Mouse (Mus musculus): ENCODE data around the gene Wbp4. TPM values are rescaled to one million over a fixed set of nuclear protein-coding genes. Genes with fewer than 3 reads are reported as not detected.

Gene Wbp4
- polyA plus RNA-seq, 1 experiment from 2014 or later, result 31.0 TPM

DNA sequence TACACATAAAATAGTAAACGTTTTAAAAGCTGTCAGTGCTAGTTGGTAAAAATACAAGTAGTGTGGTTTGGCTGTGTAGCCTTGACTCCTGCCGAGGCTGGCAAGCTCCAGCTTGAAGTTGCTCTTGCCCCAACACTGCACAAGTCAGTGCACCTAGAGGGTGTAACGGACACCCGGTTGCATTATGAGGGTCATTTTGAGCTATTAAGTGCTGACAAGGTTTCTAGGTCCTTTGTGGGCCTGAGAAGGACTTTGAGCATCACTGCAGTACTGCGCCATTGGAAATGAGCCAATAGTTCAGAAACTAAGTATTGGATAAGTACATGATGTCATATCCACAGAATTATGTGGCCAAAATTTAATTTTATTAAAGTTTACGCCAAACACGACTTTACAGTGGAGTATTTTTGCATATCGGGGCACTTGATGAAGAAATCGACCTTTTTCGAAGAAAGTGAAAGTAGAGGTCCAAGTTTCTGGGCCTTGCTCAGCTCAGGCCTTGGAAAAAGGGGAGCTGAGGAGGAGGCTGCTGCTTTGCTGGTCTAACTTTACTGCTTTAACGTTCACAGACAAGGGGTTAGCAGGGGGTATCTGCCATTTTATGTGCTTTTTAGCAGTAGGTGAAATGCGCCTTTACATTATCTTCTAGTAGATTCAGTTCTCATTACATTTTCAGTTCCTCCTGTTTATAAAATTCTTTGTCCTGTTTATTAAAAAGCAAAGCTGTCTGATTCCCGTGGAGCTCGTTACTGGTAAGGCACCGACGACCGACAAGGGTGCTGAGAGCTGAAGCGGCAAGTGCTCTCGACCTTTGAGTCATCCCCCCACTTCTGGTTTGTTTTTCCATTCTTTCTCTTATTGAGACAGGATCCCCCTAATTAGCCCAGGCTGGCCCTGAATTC is 37.7 kb upstream of the Wbp4 start:
- peak overlapping the region; percentile 12 for H3K4me2 ChIP-seq (replicated peaks; ENCODE audit: low read depth)
- H3K9me3 ChIP-seq (ENCODE audit: control insufficient read depth, low read length), result no peaks in the 10 kb centered on the region
- no peak for DNase-seq (ENCODE audit: low spot score)
- 56% methylated on average over 19 of the region's 19 CpGs for WGBS
- TF ChIP-seq EP300 (optimal IDR thresholded peaks at IDR 0.05) (no peak), CTCF (IDR thresholded peaks at IDR 0.05; ENCODE audit: low read depth) (no peak)
- no peak overlapping the region for H3K9ac ChIP-seq (ENCODE audit: low read length)
- 0 out of 2 replicates have a peak, but pooled peaks cover 2% of the 10 kb centered on the region for H3K4me1 ChIP-seq (replicated peaks; ENCODE audit: control insufficient read depth, insufficient read depth)
- H3K4me3 ChIP-seq (ENCODE audit: low read depth, low read length), result no peak overlapping the region
- H3K27ac ChIP-seq (replicated peaks), result peak overlapping the region; percentile 13; the same call in 1 of the 2 replicates
- no peaks in the 10 kb centered on the region for H3K36me3 ChIP-seq (ENCODE audit: control insufficient read depth, insufficient read depth, low read length)
- no peaks in the 10 kb centered on the region for H3K27me3 ChIP-seq (ENCODE audit: control insufficient read depth, insufficient read depth, low read length)
- no peak for ATAC-seq (ENCODE audit: low FRiP score, low TSS enrichment)

GRCm38 (mm10) chr14:79518123-79518522 is 36.8 kb upstream of the Wbp4 start:
- H3K4me2 ChIP-seq (replicated peaks; ENCODE audit: low read depth), result no peak overlapping the region
- ATAC-seq (ENCODE audit: low FRiP score, low TSS enrichment) (no peak), DNase-seq (ENCODE audit: low spot score) (no peak)
- no peaks in the 10 kb centered on the region for H3K9me3 ChIP-seq (ENCODE audit: control insufficient read depth, low read length)
- no peak overlapping the region for H3K9ac ChIP-seq (ENCODE audit: low read length)
- H3K36me3 ChIP-seq (ENCODE audit: control insufficient read depth, insufficient read depth, low read length), result no peaks in the 10 kb centered on the region
- H3K27ac ChIP-seq (replicated peaks), result no peak overlapping the region
- H3K4me3 ChIP-seq (ENCODE audit: low read depth, low read length), result no peak overlapping the region
- TF ChIP-seq EP300 (optimal IDR thresholded peaks at IDR 0.05) (no peak), CTCF (IDR thresholded peaks at IDR 0.05; ENCODE audit: low read depth) (no peak)
- H3K4me1 ChIP-seq (replicated peaks; ENCODE audit: control insufficient read depth, insufficient read depth), result 0 out of 2 replicates have a peak, but pooled peaks cover 2% of the 10 kb centered on the region
- H3K27me3 ChIP-seq (ENCODE audit: control insufficient read depth, insufficient read depth, low read length), result no peaks in the 10 kb centered on the region
- 58% methylated on average over 2 of the region's 2 CpGs for WGBS

GRCm38 (mm10) chr14:79517185-79517740 is 35.9 kb upstream of the Wbp4 start:
- Histone ChIP-seq H3K36me3 (ENCODE audit: control insufficient read depth, insufficient read depth, low read length) (no peaks in the 10 kb centered on the region), H3K4me2 (replicated peaks; ENCODE audit: low read depth) (peak overlapping the region; percentile 38), H3K27ac (replicated peaks) (peak overlapping the region; percentile 56; the same call in 1 of the 2 replicates), H3K9ac (ENCODE audit: low read length) (peak overlapping the region; percentile 28), H3K4me3 (ENCODE audit: low read depth, low read length) (peak overlapping the region; percentile 6; the same call in 1 of the 2 replicates), H3K9me3 (ENCODE audit: control insufficient read depth, low read length) (no peaks in the 10 kb centered on the region), H3K4me1 (replicated peaks; ENCODE audit: control insufficient read depth, insufficient read depth) (0 out of 2 replicates have a peak, but pooled peaks cover 2% of the 10 kb centered on the region), H3K27me3 (ENCODE audit: control insufficient read depth, insufficient read depth, low read length) (no peaks in the 10 kb centered on the region)
- no peak for DNase-seq (ENCODE audit: low spot score)
- 66% methylated on average over 8 of the region's 8 CpGs for WGBS
- ATAC-seq (ENCODE audit: low FRiP score, low TSS enrichment), result no peak
- TF ChIP-seq CTCF (IDR thresholded peaks at IDR 0.05; ENCODE audit: low read depth) (no peak), EP300 (optimal IDR thresholded peaks at IDR 0.05) (no peak)

DNA sequence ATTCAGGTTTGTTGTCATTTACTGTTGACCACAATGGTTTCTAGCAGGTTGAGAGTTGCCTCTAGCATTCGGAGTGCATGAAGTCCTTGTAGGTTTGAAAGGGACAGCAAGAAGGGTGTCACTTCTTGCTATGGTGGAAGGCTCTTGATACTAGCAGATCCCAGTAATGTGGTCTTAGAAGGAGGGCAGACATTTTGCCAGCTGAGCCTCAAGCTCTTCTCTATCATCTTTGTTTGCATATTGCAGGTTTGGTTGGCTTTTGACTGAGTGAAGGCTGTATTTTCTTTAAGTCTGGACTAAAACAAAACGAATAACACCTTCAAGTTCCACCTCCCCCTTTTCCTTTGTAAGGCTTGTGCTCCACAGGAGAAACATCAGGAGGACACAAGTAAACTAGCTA is 35.4 kb upstream of the Wbp4 start:
- Histone ChIP-seq H3K4me3 (ENCODE audit: low read depth, low read length) (0 out of 2 replicates have a peak overlapping the region, but pooled peaks have one; percentile 18), H3K9ac (ENCODE audit: low read length) (peak overlapping the region; percentile 28), H3K9me3 (ENCODE audit: control insufficient read depth, low read length) (no peaks in the 10 kb centered on the region), H3K27ac (replicated peaks) (peak overlapping the region; percentile 56; the same call in 1 of the 2 replicates), H3K4me1 (replicated peaks; ENCODE audit: control insufficient read depth, insufficient read depth) (0 out of 2 replicates have a peak, but pooled peaks cover 2% of the 10 kb centered on the region), H3K4me2 (replicated peaks; ENCODE audit: low read depth) (peak overlapping the region; percentile 38), H3K36me3 (ENCODE audit: control insufficient read depth, insufficient read depth, low read length) (no peaks in the 10 kb centered on the region), H3K27me3 (ENCODE audit: control insufficient read depth, insufficient read depth, low read length) (no peaks in the 10 kb centered on the region)
- ATAC-seq (ENCODE audit: low FRiP score, low TSS enrichment), result no peak
- no peak for DNase-seq (ENCODE audit: low spot score)
- 45% methylated on average over 2 of the region's 2 CpGs for WGBS
- TF ChIP-seq EP300 (optimal IDR thresholded peaks at IDR 0.05) (no peak), CTCF (IDR thresholded peaks at IDR 0.05; ENCODE audit: low read depth) (no peak)

DNA sequence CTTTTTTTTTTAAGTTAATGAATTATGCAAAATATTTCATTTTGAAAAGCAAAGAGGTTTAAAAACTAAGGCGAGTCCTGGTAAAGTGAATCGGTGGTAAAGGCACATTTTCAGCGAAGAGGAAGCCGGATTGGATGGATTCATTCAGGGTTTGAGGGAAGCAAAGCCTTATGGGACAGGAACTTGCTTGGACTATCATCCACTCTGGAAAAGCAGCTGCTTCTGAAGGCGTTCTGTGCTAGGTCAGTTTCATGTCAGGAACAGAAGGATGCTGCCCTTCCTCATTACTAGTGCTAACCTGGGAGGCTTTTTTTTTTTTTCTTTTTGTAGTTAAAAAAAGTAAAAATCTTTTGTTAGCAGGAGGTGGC is 34.9 kb upstream of the Wbp4 start:
- no peaks in the 10 kb centered on the region for H3K9me3 ChIP-seq (ENCODE audit: control insufficient read depth, low read length)
- peak overlapping the region; percentile 84 for H3K27ac ChIP-seq (replicated peaks)
- H3K4me1 ChIP-seq (replicated peaks; ENCODE audit: control insufficient read depth, insufficient read depth), result 0 out of 2 replicates have a peak, but pooled peaks cover 2% of the 10 kb centered on the region
- H3K27me3 ChIP-seq (ENCODE audit: control insufficient read depth, insufficient read depth, low read length), result no peaks in the 10 kb centered on the region
- peak overlapping the region; percentile 18 for H3K4me3 ChIP-seq (ENCODE audit: low read depth, low read length)
- ATAC-seq (ENCODE audit: low FRiP score, low TSS enrichment), result no peak
- no peak for DNase-seq (ENCODE audit: low spot score)
- TF ChIP-seq EP300 (optimal IDR thresholded peaks at IDR 0.05) (no peak), CTCF (IDR thresholded peaks at IDR 0.05; ENCODE audit: low read depth) (no peak)
- H3K36me3 ChIP-seq (ENCODE audit: control insufficient read depth, insufficient read depth, low read length), result no peaks in the 10 kb centered on the region
- peak overlapping the region; percentile 38 for H3K4me2 ChIP-seq (replicated peaks; ENCODE audit: low read depth)
- 44% methylated on average over 5 of the region's 5 CpGs for WGBS
- peak overlapping the region; percentile 28 for H3K9ac ChIP-seq (ENCODE audit: low read length)
